Mouse (Mus musculus): ENCODE measurements around the gene Ccdc3.

GRCm38 (mm10) chr2:5112785-5113291 is 24.7 kb upstream of the Ccdc3 start:
- no peak for TF ChIP-seq POLR2A (IDR thresholded peaks at IDR 0.05; ENCODE audit: low read depth, low read length)
- TF ChIP-seq CTCF (IDR thresholded peaks at IDR 0.05; ENCODE audit: extremely low read depth, insufficient read length, insufficient replicate concordance, low read depth, low read length) = no peak
